Mouse (Mus musculus) gastrocnemius, postnatal 14 days (tissue): Measurements from ENCODE around the gene Tbcb. TPM values are rescaled to one million over a fixed set of nuclear protein-coding genes. Genes with fewer than 3 reads are reported as not detected.
"Not testable (repeated sequence)": the region's sequence is repeated elsewhere in the genome, so short reads cannot be mapped to it uniquely, and the experiment has no call there.

Source experiments
- DNase-seq: peaks from one replicate; pipeline ENCODE4 v3.0.0; 2021; ENCODE audit warnings: mixed read lengths
- intact Hi-C: fragments of 180-260 bp; cut with DNase I; formaldehyde crosslinking; loops from one replicate; pipeline ENCODE4 v1.15.1; 2025; ENCODE audit warnings: low total_unique reads
- total RNA-seq, 2 experiments: library from RNA; stranded (reverse); gene quantifications; 2 replicates each; pipeline ENCODE4 v1.2.3; 2021

Gene Tbcb
- total RNA-seq, 2 experiments from 2014 or later = 26.8 to 37.2 TPM

- intact Hi-C loops = no loop called here
- DNase-seq = peak; percentile 53
Observed at GRCm38 (mm10) chr7:30198481-30198971, 33.5 kb downstream of the Tbcb start, which contains the start of gene Capns1. Gene Capns1 (minus strand): TSS chr7:30198811.

GRCm38 (mm10) chr7:30197592-30198129 lies 34.4 kb downstream of the Tbcb start:
- DNase-seq = no peak
- intact Hi-C loops = no loop called here

- no peak for DNase-seq
- intact Hi-C loops = no loop called here
Observed at GRCm38 (mm10) chr7:30196171-30196570, 35.9 kb downstream of the Tbcb start.

GRCm38 (mm10) chr7:30195461-30195860 lies 36.6 kb downstream of the Tbcb start:
- no peak for DNase-seq
- intact Hi-C loops = no loop called here

- intact Hi-C loops = no loop called here
- DNase-seq = peak; percentile 99
Observed at GRCm38 (mm10) chr7:30194884-30195283, 37.2 kb downstream of the Tbcb start.

GRCm38 (mm10) chr7:30194101-30194831 lies 37.8 kb downstream of the Tbcb start:
- DNase-seq = peak; percentile 62
- intact Hi-C loops = no loop called here

GRCm38 (mm10) chr7:30193581-30194100 lies 38.4 kb downstream of the Tbcb start:
- intact Hi-C loops = no loop called here
- peak; percentile 78 for DNase-seq

GRCm38 (mm10) chr7:30193013-30193412 lies 39.1 kb downstream of the Tbcb start:
- intact Hi-C loops = no loop called here
- DNase-seq = peak; percentile 40

GRCm38 (mm10) chr7:30192088-30192487 lies 40.0 kb downstream of the Tbcb start:
- intact Hi-C loops = no loop called here
- DNase-seq = no peak

GRCm38 (mm10) chr7:30189116-30189491 lies 43.0 kb downstream of the Tbcb start:
- no peak for DNase-seq
- intact Hi-C loops = no loop called here

GRCm38 (mm10) chr7:30188344-30189115 lies 43.5 kb downstream of the Tbcb start:
- intact Hi-C loops = no loop called here
- DNase-seq = no peak

- intact Hi-C loops = no loop called here
- no peak for DNase-seq
Observed at GRCm38 (mm10) chr7:30184641-30185348, 47.3 kb downstream of the Tbcb start.

- DNase-seq = peak; percentile 91
- intact Hi-C loops = no loop called here
Observed at GRCm38 (mm10) chr7:30183879-30184289, 48.2 kb downstream of the Tbcb start, which contains the start of gene Cox7a1. Gene Cox7a1 (plus strand): TSS chr7:30184144.

GRCm38 (mm10) chr7:30183189-30183588 lies 48.9 kb downstream of the Tbcb start:
- intact Hi-C loops = not testable (repeated sequence)

GRCm38 (mm10) chr7:30181929-30182328 lies 50.1 kb downstream of the Tbcb start:
- intact Hi-C loops, DNase-seq: not testable (repeated sequence)

More at GRCm38 (mm10) chr7:30183189-30183588, 48.9 kb downstream of the Tbcb start:
- DNase-seq = not testable (repeated sequence)

GRCm38 (mm10) chr7:30181308-30181707 lies 50.8 kb downstream of the Tbcb start:
- DNase-seq = peak; percentile 63
- intact Hi-C loops = no loop called here

- intact Hi-C loops = loop anchor here (5.0 kb wide), 1 partner anchor 34 kb away; no protein-coding TSS in a partner anchor
- no peak for DNase-seq
Observed at GRCm38 (mm10) chr7:30178256-30178655, 53.8 kb downstream of the Tbcb start.

GRCm38 (mm10) chr7:30176474-30176873 lies 55.6 kb downstream of the Tbcb start:
- no peak for DNase-seq
- intact Hi-C loops = loop anchor here (5.0 kb wide), 1 partner anchor 36 kb away; no protein-coding TSS in a partner anchor
